Mouse (Mus musculus) embryonic facial prominence, embryonic 14.5 days (tissue): ENCODE data around the gene Myo1h. TPM values are rescaled to one million over a fixed set of nuclear protein-coding genes. Genes with fewer than 3 reads are reported as not detected.

Experiments used
- ATAC-seq: fragments of 200-750 bp; cut with Nextera tagmentation; 2 replicates; pipeline ENCODE4 v1.8.0; 2017; ENCODE audit warnings: low read depth, moderate number of reproducible peaks, moderate TSS enrichment
- DNase-seq: peaks from one replicate; pipeline ENCODE4 v3.0.0-alpha.2; 2015; ENCODE audit warnings: low spot score
- H3K27ac ChIP-seq: fragments of 300-500 bp; sonication (generic); replicated peaks from 2 replicates; pipeline ENCODE4 v1.5.1; 2014; ENCODE audit warnings: low read depth, mild to moderate bottlenecking, low read length, moderate library complexity
- H3K27me3 ChIP-seq: fragments of 300-500 bp; sonication (generic); replicated peaks from 2 replicates; pipeline ENCODE4 v1.6.1; 2014; ENCODE audit warnings: low read length; ENCODE audit not compliant: control insufficient read depth, insufficient read depth
- H3K36me3 ChIP-seq: fragments of 300-500 bp; sonication (generic); 2 replicates; pipeline ENCODE4 v1.6.1; 2014; ENCODE audit warnings: low read length, mixed read lengths; ENCODE audit not compliant: control insufficient read depth, insufficient read depth
- H3K4me1 ChIP-seq: fragments of 300-500 bp; sonication (generic); 2 replicates; pipeline ENCODE4 v1.6.1; 2014; ENCODE audit warnings: antibody characterized with exemption, low read length; ENCODE audit not compliant: control insufficient read depth, insufficient read depth
- H3K4me2 ChIP-seq: fragments of 300-500 bp; sonication (generic); 2 replicates; pipeline ENCODE4 v1.6.1; 2014; ENCODE audit warnings: low read depth, mild to moderate bottlenecking, low read length, moderate library complexity, mixed read lengths
- H3K4me3 ChIP-seq: fragments of 300-500 bp; sonication (generic); 2 replicates; pipeline ENCODE4 v1.5.1; 2014; ENCODE audit warnings: low read depth, mild to moderate bottlenecking, low read length
- H3K9ac ChIP-seq: fragments of 300-500 bp; sonication (generic); 2 replicates; pipeline ENCODE4 v1.6.1; 2014; ENCODE audit warnings: low read depth, mild to moderate bottlenecking, low read length, moderate library complexity, mixed read lengths
- H3K9me3 ChIP-seq: fragments of 300-500 bp; sonication (generic); 2 replicates; pipeline ENCODE4 v1.6.1; 2016; ENCODE audit warnings: low read length; ENCODE audit not compliant: control insufficient read depth
- WGBS: fragments of 180-500 bp; shearing (Covaris S2); extraction: QIAGEN DNeasy Blood & Tissue Kit; methylation state at CpG from one replicate; pipeline ENCODE4 v1.1.7; 2014; 5-methylcytosine and 5-hydroxymethylcytosine counted together
- polyA plus RNA-seq: library from polyadenylated mRNA; unstranded; fragments of >200 nt; fragmentation: Nextera tagmentation; extraction: Ambion mirVana; gene quantifications from 2 replicates; pipeline ENCODE4 v1.2.1, GENCODE M21; 2014

The Myo1h gene
- polyA plus RNA-seq, 1 experiment from 2014 or later: 3.0 TPM

- DNase-seq (peak; percentile 65), ATAC-seq (no peak)
- Histone ChIP-seq H3K27ac (peak overlapping the region; percentile 95), H3K9ac (0 out of 2 replicates have a peak overlapping the region, but pooled peaks have one; percentile 40), H3K9me3 (no peaks in the 10 kb centered on the region), H3K4me1 (peaks cover 54% of the 10 kb centered on the region), H3K4me2 (peak overlapping the region; percentile 37; the same call in 1 of the 2 replicates), H3K27me3 (no peaks in the 10 kb centered on the region), H3K36me3 (peaks cover 68% of the 10 kb centered on the region), H3K4me3 (no peak overlapping the region)
- 32% methylated on average over 10 of the region's 11 CpGs for WGBS
Observed at GRCm38 (mm10) chr5:114372565-114372964, 83.6 kb downstream of the Myo1h start.

DNA sequence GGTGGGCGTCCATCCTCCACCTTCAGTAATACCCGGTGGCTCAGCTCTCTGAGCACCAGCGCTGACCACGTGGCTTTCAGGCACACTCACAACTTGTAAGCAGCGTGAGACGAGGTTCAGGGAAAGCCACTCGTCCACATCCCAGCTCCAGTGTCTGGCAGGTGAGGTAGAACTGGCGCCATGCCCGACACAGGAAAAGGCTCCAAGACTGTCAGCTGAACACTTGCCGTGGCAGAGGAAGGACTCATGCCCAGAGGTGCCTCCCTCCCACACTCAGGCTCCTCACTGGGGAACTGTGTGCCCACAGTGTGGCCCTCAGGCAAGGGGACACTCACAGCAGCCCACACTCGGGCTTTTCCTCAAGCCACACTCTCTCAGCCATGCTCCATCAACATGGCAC lies 84.2 kb downstream of the Myo1h start:
- Histone ChIP-seq H3K27ac (peak overlapping the region; percentile 95), H3K4me2 (no peak overlapping the region), H3K9ac (0 out of 2 replicates have a peak overlapping the region, but pooled peaks have one; percentile 40), H3K4me3 (no peak overlapping the region), H3K4me1 (peaks cover 60% of the 10 kb centered on the region), H3K9me3 (no peaks in the 10 kb centered on the region), H3K27me3 (no peaks in the 10 kb centered on the region), H3K36me3 (peaks cover 62% of the 10 kb centered on the region)
- 53% methylated on average over 10 of the region's 11 CpGs for WGBS
- DNase-seq (peak; percentile 28), ATAC-seq (no peak)

GRCm38 (mm10) chr5:114373581-114373980 lies 84.6 kb downstream of the Myo1h start:
- 81% methylated on average over 9 of the region's 9 CpGs for whole genome bisulfite sequencing
- Histone ChIP-seq H3K4me2 (no peak overlapping the region), H3K36me3 (peaks cover 58% of the 10 kb centered on the region), H3K4me3 (no peak overlapping the region), H3K9me3 (no peaks in the 10 kb centered on the region), H3K9ac (no peak overlapping the region), H3K27me3 (no peaks in the 10 kb centered on the region), H3K4me1 (peaks cover 64% of the 10 kb centered on the region), H3K27ac (no peak overlapping the region; the same call in 1 of the 2 replicates)
- ATAC-seq (no peak), DNase-seq (no peak)

- H3K36me3 ChIP-seq: peaks cover 47% of the 10 kb centered on the region
- no peak overlapping the region for H3K4me2 ChIP-seq
Observed at GRCm38 (mm10) chr5:114374409-114375213, 85.6 kb downstream of the Myo1h start.

DNA sequence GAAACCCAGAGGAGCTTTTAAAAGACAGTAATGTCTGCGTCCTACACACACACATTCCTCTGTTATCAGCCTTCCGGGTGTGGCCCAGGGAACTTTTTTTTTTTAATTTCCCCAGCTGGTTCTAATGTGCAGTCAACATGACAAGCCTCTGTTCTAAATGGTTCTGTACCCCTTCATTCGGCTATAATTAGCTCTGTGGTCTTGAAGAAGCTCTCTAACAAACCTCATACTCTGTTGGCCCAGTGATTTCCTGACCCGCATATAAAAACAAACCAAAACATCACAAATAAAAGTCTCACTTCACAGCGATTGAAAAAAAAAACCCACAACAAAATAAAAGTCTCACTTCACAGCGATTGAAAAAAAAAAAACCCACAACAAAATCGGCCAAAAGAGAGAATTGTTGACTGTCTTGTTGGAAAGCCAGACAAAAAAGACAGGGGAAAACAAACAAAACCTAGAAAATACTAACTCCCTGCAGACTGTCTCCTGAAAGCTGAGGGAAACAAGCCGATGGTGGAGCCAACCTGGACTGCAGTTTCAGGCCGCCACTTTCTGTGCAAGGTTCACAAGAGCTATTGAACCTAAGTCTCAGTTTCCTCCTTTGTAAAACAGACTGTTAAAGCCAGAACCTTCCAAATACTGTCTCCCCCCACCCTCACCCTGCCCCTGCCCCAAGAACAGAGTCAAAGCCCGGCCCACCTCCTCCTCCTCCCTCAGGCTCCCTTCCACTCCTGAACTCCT lies 89.4 kb downstream of the Myo1h start:
- Histone ChIP-seq H3K9ac (peak overlapping the region; percentile 90), H3K36me3 (peaks cover 28% of the 10 kb centered on the region), H3K27me3 (no peaks in the 10 kb centered on the region), H3K4me1 (peaks cover 35% of the 10 kb centered on the region), H3K9me3 (no peaks in the 10 kb centered on the region), H3K27ac (peak overlapping the region; percentile 91; the same call in 1 of the 2 replicates), H3K4me3 (peak overlapping the region; percentile 70), H3K4me2 (peak overlapping the region; percentile 85)
- peak; percentile 68 for DNase-seq
- 45% methylated on average over 10 of the region's 10 CpGs for WGBS
- no peak for ATAC-seq

More at GRCm38 (mm10) chr5:114374409-114375213, 85.6 kb downstream of the Myo1h start:
- no peak for DNase-seq
- Histone ChIP-seq H3K9ac (no peak overlapping the region), H3K4me1 (peaks cover 60% of the 10 kb centered on the region), H3K9me3 (no peaks in the 10 kb centered on the region), H3K27me3 (no peaks in the 10 kb centered on the region), H3K4me3 (no peak overlapping the region), H3K27ac (no peak overlapping the region)
- WGBS: 91% methylated on average over 23 of the region's 23 CpGs
- ATAC-seq: no peak

DNA sequence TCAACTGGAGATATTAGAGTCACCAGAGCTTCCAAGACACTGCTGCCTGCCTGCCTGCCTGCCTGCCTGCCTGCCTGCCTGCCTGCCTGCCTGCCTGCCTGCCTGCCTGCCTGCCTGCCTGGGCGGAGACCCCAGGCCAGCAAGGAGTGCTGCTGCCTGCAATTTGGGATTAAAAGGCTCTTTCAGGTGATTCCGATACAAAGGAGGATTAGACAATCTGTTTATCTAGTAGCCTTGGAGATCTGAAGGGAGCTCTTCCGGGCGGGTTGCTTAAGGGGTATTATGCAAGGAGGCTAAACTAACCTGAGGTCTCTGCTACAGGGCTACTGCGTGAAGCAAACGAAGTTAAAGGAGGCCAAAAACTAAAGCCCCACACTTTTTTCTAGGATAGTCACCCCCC lies 90.0 kb downstream of the Myo1h start:
- H3K9ac ChIP-seq: peak overlapping the region; percentile 90
- peak overlapping the region; percentile 91 for H3K27ac ChIP-seq
- H3K4me2 ChIP-seq: peak overlapping the region; percentile 85
- DNase-seq (peak; percentile 26), ATAC-seq (no peak)
- peak overlapping the region; percentile 70 for H3K4me3 ChIP-seq
- no peaks in the 10 kb centered on the region for H3K9me3 ChIP-seq
- peaks cover 30% of the 10 kb centered on the region for H3K4me1 ChIP-seq
- H3K27me3 ChIP-seq: no peaks in the 10 kb centered on the region
- H3K36me3 ChIP-seq: peaks cover 24% of the 10 kb centered on the region
- 36% methylated on average over 6 of the region's 6 CpGs for WGBS

GRCm38 (mm10) chr5:114379763-114380162 lies 90.8 kb downstream of the Myo1h start:
- Histone ChIP-seq H3K36me3 (peaks cover 23% of the 10 kb centered on the region), H3K27me3 (no peaks in the 10 kb centered on the region), H3K9ac (peak overlapping the region; percentile 90), H3K27ac (peak overlapping the region; percentile 91), H3K4me3 (peak overlapping the region; percentile 70), H3K9me3 (no peaks in the 10 kb centered on the region), H3K4me2 (peak overlapping the region; percentile 85), H3K4me1 (peaks cover 30% of the 10 kb centered on the region)
- DNase-seq: peak; percentile 22
- peak; percentile 18 for ATAC-seq
- WGBS: 0% methylated on average over 20 of the region's 20 CpGs

GRCm38 (mm10) chr5:114380209-114381012 lies 91.4 kb downstream of the Myo1h start, which contains the start of the genes Kctd10 and Ube3b:
Gene Kctd10 (minus strand): TSS chr5:114380508.
Gene Ube3b (plus strand): TSS chr5:114380607.
- peak; percentile 96 for ATAC-seq
- under 1% methylated on average over 45 of the region's 74 CpGs for WGBS

More at GRCm38 (mm10) chr5:114380209-114381012, 91.4 kb downstream of the Myo1h start, which contains the start of the genes Kctd10 and Ube3b:
- Histone ChIP-seq H3K4me2 (peak within 1 kb of the TSS; percentile 85), H3K9ac (peak within 1 kb of the TSS; percentile 90), H3K4me1 (peaks cover 30% of the 10 kb centered on the region), H3K27me3 (no peaks in the 10 kb centered on the region), H3K4me3 (peak within 1 kb of the TSS; percentile 70), H3K36me3 (peaks cover 27% of the 10 kb centered on the region), H3K9me3 (no peaks in the 10 kb centered on the region), H3K27ac (peak within 1 kb of the TSS; percentile 91)
- peak; percentile 96 for DNase-seq
